Mouse (Mus musculus): ENCODE measurements around the gene Dst.

The Dst gene

GRCm38 (mm10) chr1:33932196-33932595 is 24.2 kb downstream of the Dst start:
- DNase-seq: no peak

- DNase-seq: no peak
Observed at GRCm38 (mm10) chr1:33932845-33933499, 24.9 kb downstream of the Dst start.

GRCm38 (mm10) chr1:33935946-33936345 is 27.9 kb downstream of the Dst start:
- DNase-seq: no peak

GRCm38 (mm10) chr1:33939828-33940227 is 31.8 kb downstream of the Dst start:
- no peak for DNase-seq

GRCm38 (mm10) chr1:33940364-33940928 is 32.4 kb downstream of the Dst start:
- DNase-seq: no peak

- DNase-seq: no peak
Observed at GRCm38 (mm10) chr1:33942638-33943037, 34.6 kb downstream of the Dst start.

GRCm38 (mm10) chr1:33943943-33944342 is 35.9 kb downstream of the Dst start:
- DNase-seq: no peak

- peak; percentile 79 for DNase-seq
Observed at GRCm38 (mm10) chr1:33944977-33945750, 37.1 kb downstream of the Dst start.

GRCm38 (mm10) chr1:33945756-33946155 is 37.7 kb downstream of the Dst start:
- no peak for DNase-seq

GRCm38 (mm10) chr1:33946601-33947395 is 38.8 kb downstream of the Dst start:
- DNase-seq: peak; percentile 38

GRCm38 (mm10) chr1:33947838-33948237 is 39.8 kb downstream of the Dst start:
- no peak for DNase-seq

GRCm38 (mm10) chr1:33948511-33948910 is 40.5 kb downstream of the Dst start:
- no peak for DNase-seq

GRCm38 (mm10) chr1:33955626-33956025 is 47.6 kb downstream of the Dst start:
- no peak for DNase-seq

GRCm38 (mm10) chr1:33960439-33960838 is 52.4 kb downstream of the Dst start:
- DNase-seq: no peak

- peak; percentile 54 for DNase-seq
Observed at GRCm38 (mm10) chr1:33964643-33965042, 56.6 kb downstream of the Dst start.

GRCm38 (mm10) chr1:33965824-33966223 is 57.8 kb downstream of the Dst start:
- no peak for DNase-seq

GRCm38 (mm10) chr1:33966328-33966727 is 58.3 kb downstream of the Dst start:
- peak; percentile 50 for DNase-seq

- DNase-seq: no peak
Observed at GRCm38 (mm10) chr1:33967206-33967605, 59.2 kb downstream of the Dst start.

- no peak for DNase-seq
Observed at GRCm38 (mm10) chr1:33969910-33970309, 61.9 kb downstream of the Dst start.

- no peak for DNase-seq
Observed at GRCm38 (mm10) chr1:33974401-33974800, 66.4 kb downstream of the Dst start.

- DNase-seq: no peak
Observed at GRCm38 (mm10) chr1:33975333-33975732, 67.3 kb downstream of the Dst start.

- DNase-seq: no peak
Observed at GRCm38 (mm10) chr1:33977832-33978231, 69.8 kb downstream of the Dst start.

GRCm38 (mm10) chr1:33980420-33980819 is 72.4 kb downstream of the Dst start:
- no peak for DNase-seq

Data from lung, postnatal 10 days (tissue).